Mouse (Mus musculus): ENCODE measurements around the gene Ddi2. TPM values are rescaled to one million over a fixed set of nuclear protein-coding genes. Genes with fewer than 3 reads are reported as not detected.
A peak's percentile ranks its signal among the peaks of the same experiment; 100 is the strongest.
"Not testable (repeated sequence)": the region's sequence is repeated elsewhere in the genome, so short reads cannot be mapped to it uniquely, and the experiment has no call there.

The Ddi2 gene
- 24.8 and 25.6 TPM in 2 replicates for polyA plus RNA-seq (2016; fragmentation: Nextera tagmentation; extraction: Ambion mirVana)

- no peaks in the 10 kb centered on the region for H3K27me3 ChIP-seq (replicated peaks)
- H3K9ac ChIP-seq: peak within 1 kb of the TSS; percentile 97
- H3K4me3 ChIP-seq: peak within 1 kb of the TSS; percentile 99
- peak within 1 kb of the TSS; percentile 96 for H3K4me2 ChIP-seq (replicated peaks)
- ATAC-seq (ENCODE audit: low FRiP score, low read depth): peak; percentile 87
- 0 out of 2 replicates have a peak, but pooled peaks cover 5% of the 10 kb centered on the region for H3K36me3 ChIP-seq
- WGBS: under 1% methylated on average over 96 of the region's 105 CpGs
- no peaks in the 10 kb centered on the region for H3K9me3 ChIP-seq
- H3K4me1 ChIP-seq: peaks cover 13% of the 10 kb centered on the region
- H3K27ac ChIP-seq: peak within 1 kb of the TSS; percentile 70
Observed at GRCm38 (mm10) chr4:141722731-141723672, at the start of gene Ddi2. Gene Ddi2, minus strand, starts transcription at chr4:141723419.

- not testable (repeated sequence) for H3K4me1 ChIP-seq; H3K27ac ChIP-seq; ATAC-seq (ENCODE audit: low FRiP score, low read depth); H3K4me2 ChIP-seq (replicated peaks); H3K27me3 ChIP-seq (replicated peaks); H3K9me3 ChIP-seq; H3K9ac ChIP-seq; H3K4me3 ChIP-seq
- H3K36me3 ChIP-seq: peaks cover 83% of the 10 kb centered on the region
- 83% methylated on average over 4 of the region's 4 CpGs for WGBS
Observed at GRCm38 (mm10) chr4:141773019-141773418, 49.8 kb upstream of the Ddi2 start.

- H3K27ac ChIP-seq: no peak overlapping the region
- no peak overlapping the region for H3K4me2 ChIP-seq (replicated peaks)
- no peak for ATAC-seq (ENCODE audit: low FRiP score, low read depth)
- no peaks in the 10 kb centered on the region for H3K4me1 ChIP-seq
- H3K27me3 ChIP-seq (replicated peaks): no peaks in the 10 kb centered on the region
- WGBS: 90% methylated on average over 8 of the region's 8 CpGs
- no peaks in the 10 kb centered on the region for H3K9me3 ChIP-seq
- H3K9ac ChIP-seq: no peak overlapping the region
- H3K4me3 ChIP-seq: no peak overlapping the region
- H3K36me3 ChIP-seq: peaks cover 93% of the 10 kb centered on the region
Observed at GRCm38 (mm10) chr4:141771823-141772222, 48.6 kb upstream of the Ddi2 start.

- 94% methylated on average over 8 of the region's 8 CpGs for WGBS
- H3K36me3 ChIP-seq: peaks cover 91% of the 10 kb centered on the region
- H3K9me3 ChIP-seq: no peaks in the 10 kb centered on the region
- no peak for ATAC-seq (ENCODE audit: low FRiP score, low read depth)
- H3K27ac ChIP-seq: no peak overlapping the region
- no peaks in the 10 kb centered on the region for H3K27me3 ChIP-seq (replicated peaks)
- no peaks in the 10 kb centered on the region for H3K4me1 ChIP-seq
- H3K4me2 ChIP-seq (replicated peaks): no peak overlapping the region
- no peak overlapping the region for H3K4me3 ChIP-seq
- no peak overlapping the region for H3K9ac ChIP-seq
Observed at GRCm38 (mm10) chr4:141769501-141770160, 46.4 kb upstream of the Ddi2 start.

GRCm38 (mm10) chr4:141767353-141768036 is 44.3 kb upstream of the Ddi2 start:
- Histone ChIP-seq H3K4me1 (no peaks in the 10 kb centered on the region), H3K4me2 (replicated peaks) (no peak overlapping the region), H3K27me3 (replicated peaks) (no peaks in the 10 kb centered on the region), H3K9me3 (no peaks in the 10 kb centered on the region), H3K36me3 (peaks cover 91% of the 10 kb centered on the region), H3K27ac (no peak overlapping the region), H3K9ac (no peak overlapping the region), H3K4me3 (no peak overlapping the region)
- 76% methylated on average over 19 of the region's 19 CpGs for WGBS
- no peak for ATAC-seq (ENCODE audit: low FRiP score, low read depth)

GRCm38 (mm10) chr4:141766668-141767352 is 43.6 kb upstream of the Ddi2 start:
- peaks cover 92% of the 10 kb centered on the region for H3K36me3 ChIP-seq
- 0 out of 2 replicates have a peak, but pooled peaks have one; percentile 41 for ATAC-seq (ENCODE audit: low FRiP score, low read depth)
- no peak overlapping the region for H3K4me3 ChIP-seq
- no peak overlapping the region for H3K9ac ChIP-seq
- WGBS: 78% methylated on average over 19 of the region's 19 CpGs
- no peak overlapping the region for H3K27ac ChIP-seq
- H3K4me1 ChIP-seq: no peaks in the 10 kb centered on the region
- H3K4me2 ChIP-seq (replicated peaks): no peak overlapping the region
- H3K27me3 ChIP-seq (replicated peaks): no peaks in the 10 kb centered on the region
- H3K9me3 ChIP-seq: no peaks in the 10 kb centered on the region

GRCm38 (mm10) chr4:141766316-141766667 is 43.1 kb upstream of the Ddi2 start:
- H3K4me1 ChIP-seq: no peaks in the 10 kb centered on the region
- ATAC-seq (ENCODE audit: low FRiP score, low read depth): no peak
- no peak overlapping the region for H3K9ac ChIP-seq
- no peak overlapping the region for H3K4me2 ChIP-seq (replicated peaks)
- H3K4me3 ChIP-seq: no peak overlapping the region
- no peaks in the 10 kb centered on the region for H3K9me3 ChIP-seq
- H3K27me3 ChIP-seq (replicated peaks): no peaks in the 10 kb centered on the region
- 87% methylated on average over 8 of the region's 8 CpGs for WGBS
- H3K36me3 ChIP-seq: peaks cover 89% of the 10 kb centered on the region
- no peak overlapping the region for H3K27ac ChIP-seq

- no peak for ATAC-seq (ENCODE audit: low FRiP score, low read depth)
- Histone ChIP-seq H3K36me3 (peaks cover 78% of the 10 kb centered on the region), H3K9ac (no peak overlapping the region), H3K4me1 (no peaks in the 10 kb centered on the region), H3K27ac (no peak overlapping the region), H3K4me3 (no peak overlapping the region), H3K9me3 (no peaks in the 10 kb centered on the region), H3K27me3 (replicated peaks) (no peaks in the 10 kb centered on the region), H3K4me2 (replicated peaks) (no peak overlapping the region)
- 96% methylated on average over 3 of the region's 3 CpGs for WGBS
Observed at GRCm38 (mm10) chr4:141765008-141765407, 41.8 kb upstream of the Ddi2 start.

GRCm38 (mm10) chr4:141763476-141763875 is 40.3 kb upstream of the Ddi2 start:
- Histone ChIP-seq H3K36me3 (peaks cover 64% of the 10 kb centered on the region), H3K27ac (no peak overlapping the region)
- no peak for ATAC-seq (ENCODE audit: low FRiP score, low read depth)

GRCm38 (mm10) chr4:141762102-141762598 is 38.9 kb upstream of the Ddi2 start:
- no peak for ATAC-seq (ENCODE audit: low FRiP score, low read depth)
- Histone ChIP-seq H3K36me3 (peaks cover 52% of the 10 kb centered on the region), H3K4me1 (no peaks in the 10 kb centered on the region), H3K9ac (no peak overlapping the region), H3K4me2 (replicated peaks) (no peak overlapping the region), H3K4me3 (no peak overlapping the region), H3K9me3 (no peaks in the 10 kb centered on the region), H3K27ac (no peak overlapping the region), H3K27me3 (replicated peaks) (no peaks in the 10 kb centered on the region)
- WGBS: 95% methylated on average over 13 of the region's 13 CpGs

More at GRCm38 (mm10) chr4:141763476-141763875, 40.3 kb upstream of the Ddi2 start:
- Histone ChIP-seq H3K9me3 (no peaks in the 10 kb centered on the region), H3K4me2 (replicated peaks) (no peak overlapping the region), H3K4me1 (no peaks in the 10 kb centered on the region), H3K4me3 (no peak overlapping the region), H3K27me3 (replicated peaks) (no peaks in the 10 kb centered on the region), H3K9ac (no peak overlapping the region)
- 97% methylated on average over 12 of the region's 12 CpGs for WGBS

GRCm38 (mm10) chr4:141760942-141761341 is 37.7 kb upstream of the Ddi2 start:
- Histone ChIP-seq H3K27me3 (replicated peaks) (no peaks in the 10 kb centered on the region), H3K9me3 (no peaks in the 10 kb centered on the region), H3K4me3 (no peak overlapping the region), H3K4me2 (replicated peaks) (no peak overlapping the region), H3K4me1 (no peaks in the 10 kb centered on the region), H3K27ac (no peak overlapping the region), H3K9ac (no peak overlapping the region), H3K36me3 (peaks cover 39% of the 10 kb centered on the region)
- no peak for ATAC-seq (ENCODE audit: low FRiP score, low read depth)
- WGBS: 86% methylated on average over 4 of the region's 4 CpGs
